Mouse (Mus musculus): ENCODE data around the gene Ythdf1.

Ythdf1 gene

GRCm38 (mm10) chr2:180879365-180880067 lies 41.2 kb downstream of the Ythdf1 start:
- peak; percentile 66 to 80 for DNase-seq (ENCODE audit: low spot score in 2 of 2)

- no peak for DNase-seq (ENCODE audit: low spot score in 2 of 2)
These were observed 50.7 kb downstream of the Ythdf1 start for GRCm38 (mm10) chr2:180870006-180870405.

- DNase-seq (ENCODE audit: low spot score in 2 of 2), result peak in 1 of 2 experiments; percentile 30
These were observed 59.2 kb downstream of the Ythdf1 start for GRCm38 (mm10) chr2:180861561-180861960.

- no peak for DNase-seq (ENCODE audit: low spot score in 2 of 2)
These were observed 63.6 kb downstream of the Ythdf1 start for GRCm38 (mm10) chr2:180857121-180857520.

GRCm38 (mm10) chr2:180855005-180855544 lies 65.7 kb downstream of the Ythdf1 start:
- DNase-seq (ENCODE audit: low spot score in 2 of 2), result no peak
